Mouse (Mus musculus) hindbrain, embryonic 16.5 days (tissue): ENCODE results near the gene Cox7a1. TPM values are rescaled to one million over a fixed set of nuclear protein-coding genes. Genes with fewer than 3 reads are reported as not detected.
A peak's percentile ranks its signal among the peaks of the same experiment; 100 is the strongest.
"Not testable (repeated sequence)": the region's sequence is repeated elsewhere in the genome, so short reads cannot be mapped to it uniquely, and the experiment has no call there.

ENCODE experiments used
- ATAC-seq: fragments of 200-750 bp; cut with Nextera tagmentation; 2 replicates; pipeline ENCODE4 v1.8.0; 2017; ENCODE audit warnings: moderate TSS enrichment, moderate library complexity
- H3K27ac ChIP-seq: fragments of 300-500 bp; sonication (generic); 2 replicates; pipeline ENCODE4 v1.5.1; 2014; ENCODE audit warnings: low read depth, mild to moderate bottlenecking, control low read depth, low read length, moderate library complexity
- H3K27me3 ChIP-seq: fragments of 300-500 bp; sonication (generic); replicated peaks from 2 replicates; pipeline ENCODE4 v1.6.1; 2014; ENCODE audit warnings: low read length; ENCODE audit not compliant: control insufficient read depth, insufficient read depth
- H3K36me3 ChIP-seq: fragments of 300-500 bp; sonication (generic); 2 replicates; pipeline ENCODE4 v1.6.1; 2014; ENCODE audit warnings: mild to moderate bottlenecking, low read length, moderate library complexity, mixed read lengths; ENCODE audit not compliant: control insufficient read depth, insufficient read depth
- H3K4me1 ChIP-seq: fragments of 300-500 bp; sonication (generic); 2 replicates; pipeline ENCODE4 v1.6.1; 2014; ENCODE audit warnings: low read depth, low read length; ENCODE audit not compliant: control insufficient read depth, insufficient read depth
- H3K4me2 ChIP-seq: fragments of 300-500 bp; sonication (generic); 2 replicates; pipeline ENCODE4 v1.6.1; 2014; ENCODE audit warnings: mild to moderate bottlenecking, low read length, control low read depth, moderate library complexity
- H3K4me3 ChIP-seq: fragments of 300-500 bp; sonication (generic); 2 replicates; pipeline ENCODE4 v1.5.1; 2014; ENCODE audit warnings: mild to moderate bottlenecking, low read length, control low read depth, moderate library complexity
- H3K9ac ChIP-seq: fragments of 300-500 bp; sonication (generic); 2 replicates; pipeline ENCODE4 v1.6.1; 2014; ENCODE audit warnings: low read depth, mild to moderate bottlenecking, control low read depth, low read length, moderate library complexity
- H3K9me3 ChIP-seq: fragments of 300-500 bp; sonication (generic); 2 replicates; pipeline ENCODE4 v1.6.1; 2014; ENCODE audit warnings: mild to moderate bottlenecking, low read length, moderate library complexity; ENCODE audit not compliant: control insufficient read depth
- WGBS: fragments of 180-500 bp; shearing (Covaris S2); extraction: QIAGEN DNeasy Blood & Tissue Kit; methylation state at CpG from one replicate; pipeline ENCODE4 v1.1.7; 2014; 5-methylcytosine and 5-hydroxymethylcytosine counted together
- polyA plus RNA-seq: library from polyadenylated mRNA; unstranded; fragments of >200 nt; fragmentation: Nextera tagmentation; extraction: Ambion mirVana; gene quantifications from 2 replicates; pipeline ENCODE4 v1.2.1, GENCODE M21; 2015

Cox7a1 gene
- polyA plus RNA-seq, 1 experiment from 2014 or later, result 5.6 TPM

- not testable (repeated sequence) for H3K9ac ChIP-seq, H3K9me3 ChIP-seq, H3K27ac ChIP-seq, H3K27me3 ChIP-seq, H3K4me1 ChIP-seq, ATAC-seq, H3K36me3 ChIP-seq, H3K4me3 ChIP-seq, H3K4me2 ChIP-seq
- 63% methylated on average over 5 of the region's 5 CpGs for WGBS
These were observed 22.4 kb downstream of the Cox7a1 start for GRCm38 (mm10) chr7:30206364-30206763.

- no peak overlapping the region for H3K9ac ChIP-seq
- H3K27me3 ChIP-seq, result no peaks in the 10 kb centered on the region
- no peaks in the 10 kb centered on the region for H3K36me3 ChIP-seq
- no peaks in the 10 kb centered on the region for H3K9me3 ChIP-seq
- H3K27ac ChIP-seq, result no peak overlapping the region
- ATAC-seq, result no peak
- H3K4me2 ChIP-seq, result no peak overlapping the region
- H3K4me3 ChIP-seq, result no peak overlapping the region
- WGBS, result 22% methylated on average over 4 of the region's 4 CpGs
- no peaks in the 10 kb centered on the region for H3K4me1 ChIP-seq
These were observed 27.1 kb downstream of the Cox7a1 start for GRCm38 (mm10) chr7:30211025-30211424.

- 98% methylated on average over 3 of the region's 3 CpGs for WGBS
- ATAC-seq, result no peak
- no peaks in the 10 kb centered on the region for H3K9me3 ChIP-seq
These were observed 29.9 kb downstream of the Cox7a1 start for GRCm38 (mm10) chr7:30213881-30214280.

GRCm38 (mm10) chr7:30215875-30216274 lies 31.9 kb downstream of the Cox7a1 start:
- no peaks in the 10 kb centered on the region for H3K9me3 ChIP-seq
- no peak overlapping the region for H3K4me3 ChIP-seq
- no peaks in the 10 kb centered on the region for H3K27me3 ChIP-seq
- no peak overlapping the region for H3K9ac ChIP-seq
- H3K4me1 ChIP-seq, result peaks cover 16% of the 10 kb centered on the region
- WGBS, result 72% methylated on average over 3 of the region's 3 CpGs
- ATAC-seq, result no peak
- H3K27ac ChIP-seq, result no peak overlapping the region; the same call in 1 of the 2 replicates
- H3K36me3 ChIP-seq, result no peaks in the 10 kb centered on the region
- H3K4me2 ChIP-seq, result no peak overlapping the region

More at GRCm38 (mm10) chr7:30213881-30214280, 29.9 kb downstream of the Cox7a1 start:
- Histone ChIP-seq H3K27ac (no peak overlapping the region), H3K27me3 (no peaks in the 10 kb centered on the region), H3K9ac (no peak overlapping the region), H3K4me1 (peaks cover 5% of the 10 kb centered on the region; the same call in 1 of the 2 replicates), H3K4me2 (no peak overlapping the region), H3K36me3 (no peaks in the 10 kb centered on the region), H3K4me3 (no peak overlapping the region)

- H3K4me1 ChIP-seq, result peaks cover 16% of the 10 kb centered on the region
- H3K36me3 ChIP-seq, result no peaks in the 10 kb centered on the region
- H3K27ac ChIP-seq, result peak overlapping the region; percentile 57
- H3K9me3 ChIP-seq, result no peaks in the 10 kb centered on the region
- no peaks in the 10 kb centered on the region for H3K27me3 ChIP-seq
- peak overlapping the region; percentile 60 for H3K9ac ChIP-seq
- ATAC-seq, result peak; percentile 77
- 2% methylated on average over 15 of the region's 16 CpGs for WGBS
- peak overlapping the region; percentile 28 for H3K4me3 ChIP-seq
- peak overlapping the region; percentile 61 for H3K4me2 ChIP-seq
These were observed 32.8 kb downstream of the Cox7a1 start for GRCm38 (mm10) chr7:30216723-30217151.

GRCm38 (mm10) chr7:30217277-30217676 lies 33.3 kb downstream of the Cox7a1 start:
- peak; percentile 28; the same call in 1 of the 2 replicates for ATAC-seq
- Histone ChIP-seq H3K27me3 (no peaks in the 10 kb centered on the region), H3K9me3 (no peaks in the 10 kb centered on the region)

GRCm38 (mm10) chr7:30219293-30220007 lies 35.5 kb downstream of the Cox7a1 start:
- peak; percentile 63 for ATAC-seq
- Histone ChIP-seq H3K9ac (peak overlapping the region; percentile 69), H3K4me3 (peak overlapping the region; percentile 45), H3K27ac (peak overlapping the region; percentile 74), H3K27me3 (no peaks in the 10 kb centered on the region), H3K9me3 (no peaks in the 10 kb centered on the region), H3K4me2 (peak overlapping the region; percentile 93), H3K4me1 (peaks cover 16% of the 10 kb centered on the region), H3K36me3 (peaks cover 12% of the 10 kb centered on the region)
- 6% methylated on average over 16 of the region's 16 CpGs for WGBS

More at GRCm38 (mm10) chr7:30217277-30217676, 33.3 kb downstream of the Cox7a1 start:
- Histone ChIP-seq H3K9ac (no peak overlapping the region), H3K4me2 (no peak overlapping the region), H3K4me1 (peaks cover 16% of the 10 kb centered on the region), H3K27ac (no peak overlapping the region), H3K4me3 (no peak overlapping the region), H3K36me3 (no peaks in the 10 kb centered on the region)
- 84% methylated on average over 2 of the region's 2 CpGs for WGBS

GRCm38 (mm10) chr7:30220008-30220356 lies 36.0 kb downstream of the Cox7a1 start:
- Histone ChIP-seq H3K36me3 (peaks cover 14% of the 10 kb centered on the region), H3K27me3 (no peaks in the 10 kb centered on the region), H3K9ac (peak overlapping the region; percentile 69), H3K4me2 (peak overlapping the region; percentile 93), H3K27ac (no peak overlapping the region), H3K4me3 (peak overlapping the region; percentile 45), H3K4me1 (peaks cover 16% of the 10 kb centered on the region), H3K9me3 (no peaks in the 10 kb centered on the region)
- WGBS, result 21% methylated on average over 11 of the region's 11 CpGs
- no peak for ATAC-seq

GRCm38 (mm10) chr7:30221433-30221832 lies 37.5 kb downstream of the Cox7a1 start:
- Histone ChIP-seq H3K9ac (no peak overlapping the region), H3K27me3 (no peaks in the 10 kb centered on the region), H3K4me3 (no peak overlapping the region), H3K4me2 (no peak overlapping the region), H3K36me3 (peaks cover 25% of the 10 kb centered on the region), H3K9me3 (no peaks in the 10 kb centered on the region), H3K4me1 (peaks cover 16% of the 10 kb centered on the region), H3K27ac (no peak overlapping the region)
- ATAC-seq, result no peak
- 79% methylated on average over 3 of the region's 3 CpGs for WGBS
